Mouse (Mus musculus): ENCODE data around the gene Fbxo11. TPM values are rescaled to one million over a fixed set of nuclear protein-coding genes. Genes with fewer than 3 reads are reported as not detected.
A peak's percentile ranks its signal among the peaks of the same experiment; 100 is the strongest.

Fbxo11 gene
- polyA plus RNA-seq, 1 experiment from 2014 or later, result 39.0 TPM

- Histone ChIP-seq H3K4me1 (ENCODE audit: control insufficient read depth, insufficient read depth, low read length) (no peaks in the 10 kb centered on the region), H3K27ac (ENCODE audit: low read depth, low read length) (no peak overlapping the region), H3K9ac (ENCODE audit: low read length) (no peak overlapping the region), H3K9me3 (ENCODE audit: control insufficient read depth, low read length) (no peaks in the 10 kb centered on the region), H3K36me3 (ENCODE audit: control insufficient read depth, insufficient read depth, low read length) (no peaks in the 10 kb centered on the region), H3K4me3 (ENCODE audit: low read depth, low read length) (no peak overlapping the region), H3K4me2 (no peak overlapping the region), H3K27me3 (ENCODE audit: control insufficient read depth, insufficient read depth, low read length) (no peaks in the 10 kb centered on the region)
- WGBS, result 91% methylated on average over 9 of the region's 9 CpGs
- DNase-seq (ENCODE audit: low spot score, missing footprints), result no peak
- no peak for ATAC-seq (ENCODE audit: low FRiP score)
These were observed 33.2 kb upstream of the Fbxo11 start for GRCm38 (mm10) chr17:88098181-88098852.

- Histone ChIP-seq H3K36me3 (ENCODE audit: control insufficient read depth, insufficient read depth, low read length) (no peaks in the 10 kb centered on the region), H3K4me1 (ENCODE audit: control insufficient read depth, insufficient read depth, low read length) (no peaks in the 10 kb centered on the region), H3K4me3 (ENCODE audit: low read depth, low read length) (no peak overlapping the region), H3K4me2 (no peak overlapping the region), H3K27ac (ENCODE audit: low read depth, low read length) (no peak overlapping the region), H3K9me3 (ENCODE audit: control insufficient read depth, low read length) (no peaks in the 10 kb centered on the region), H3K27me3 (ENCODE audit: control insufficient read depth, insufficient read depth, low read length) (no peaks in the 10 kb centered on the region), H3K9ac (ENCODE audit: low read length) (no peak overlapping the region)
- no peak for DNase-seq (ENCODE audit: low spot score, missing footprints)
- no peak for ATAC-seq (ENCODE audit: low FRiP score)
- WGBS, result 86% methylated on average over 3 of the region's 3 CpGs
These were observed 32.5 kb upstream of the Fbxo11 start for GRCm38 (mm10) chr17:88097543-88097942.

- Histone ChIP-seq H3K27me3 (ENCODE audit: control insufficient read depth, insufficient read depth, low read length) (no peaks in the 10 kb centered on the region), H3K9ac (ENCODE audit: low read length) (no peak overlapping the region), H3K4me1 (ENCODE audit: control insufficient read depth, insufficient read depth, low read length) (no peaks in the 10 kb centered on the region), H3K36me3 (ENCODE audit: control insufficient read depth, insufficient read depth, low read length) (no peaks in the 10 kb centered on the region), H3K4me3 (ENCODE audit: low read depth, low read length) (no peak overlapping the region), H3K4me2 (no peak overlapping the region), H3K27ac (ENCODE audit: low read depth, low read length) (no peak overlapping the region), H3K9me3 (ENCODE audit: control insufficient read depth, low read length) (no peaks in the 10 kb centered on the region)
- 93% methylated on average over 11 of the region's 12 CpGs for WGBS
- ATAC-seq (ENCODE audit: low FRiP score) (no peak), DNase-seq (ENCODE audit: low spot score, missing footprints) (no peak)
These were observed 31.8 kb upstream of the Fbxo11 start for GRCm38 (mm10) chr17:88096809-88097399.

- Histone ChIP-seq H3K4me1 (ENCODE audit: control insufficient read depth, insufficient read depth, low read length) (no peaks in the 10 kb centered on the region), H3K27me3 (ENCODE audit: control insufficient read depth, insufficient read depth, low read length) (no peaks in the 10 kb centered on the region), H3K4me2 (no peak overlapping the region), H3K4me3 (ENCODE audit: low read depth, low read length) (no peak overlapping the region), H3K9me3 (ENCODE audit: control insufficient read depth, low read length) (no peaks in the 10 kb centered on the region), H3K9ac (ENCODE audit: low read length) (no peak overlapping the region), H3K36me3 (ENCODE audit: control insufficient read depth, insufficient read depth, low read length) (no peaks in the 10 kb centered on the region), H3K27ac (ENCODE audit: low read depth, low read length) (no peak overlapping the region)
- 72% methylated on average over 10 of the region's 10 CpGs for WGBS
- DNase-seq (ENCODE audit: low spot score, missing footprints), result peak; percentile 82
- ATAC-seq (ENCODE audit: low FRiP score), result 0 out of 2 replicates have a peak, but pooled peaks have one; percentile 35
These were observed 30.6 kb upstream of the Fbxo11 start for GRCm38 (mm10) chr17:88095517-88096198.

- Histone ChIP-seq H3K9me3 (ENCODE audit: control insufficient read depth, low read length) (no peaks in the 10 kb centered on the region), H3K4me3 (ENCODE audit: low read depth, low read length) (no peak overlapping the region), H3K27me3 (ENCODE audit: control insufficient read depth, insufficient read depth, low read length) (no peaks in the 10 kb centered on the region), H3K9ac (ENCODE audit: low read length) (no peak overlapping the region), H3K36me3 (ENCODE audit: control insufficient read depth, insufficient read depth, low read length) (no peaks in the 10 kb centered on the region), H3K4me2 (no peak overlapping the region), H3K27ac (ENCODE audit: low read depth, low read length) (no peak overlapping the region), H3K4me1 (ENCODE audit: control insufficient read depth, insufficient read depth, low read length) (no peaks in the 10 kb centered on the region)
- no peak for ATAC-seq (ENCODE audit: low FRiP score)
- 87% methylated on average over 12 of the region's 12 CpGs for WGBS
- no peak for DNase-seq (ENCODE audit: low spot score, missing footprints)
These were observed 29.2 kb upstream of the Fbxo11 start for GRCm38 (mm10) chr17:88094327-88094726.

GRCm38 (mm10) chr17:88093798-88094197 lies 28.7 kb upstream of the Fbxo11 start:
- no peak overlapping the region for H3K4me3 ChIP-seq (ENCODE audit: low read depth, low read length)
- WGBS, result 88% methylated on average over 10 of the region's 10 CpGs
- no peak overlapping the region for H3K27ac ChIP-seq (ENCODE audit: low read depth, low read length)
- no peak for DNase-seq (ENCODE audit: low spot score, missing footprints)
- H3K27me3 ChIP-seq (ENCODE audit: control insufficient read depth, insufficient read depth, low read length), result no peaks in the 10 kb centered on the region
- H3K4me1 ChIP-seq (ENCODE audit: control insufficient read depth, insufficient read depth, low read length), result no peaks in the 10 kb centered on the region
- H3K9ac ChIP-seq (ENCODE audit: low read length), result no peak overlapping the region
- no peak overlapping the region for H3K4me2 ChIP-seq
- H3K36me3 ChIP-seq (ENCODE audit: control insufficient read depth, insufficient read depth, low read length), result no peaks in the 10 kb centered on the region
- no peaks in the 10 kb centered on the region for H3K9me3 ChIP-seq (ENCODE audit: control insufficient read depth, low read length)
- ATAC-seq (ENCODE audit: low FRiP score), result no peak

- 94% methylated on average over 11 of the region's 11 CpGs for WGBS
- no peaks in the 10 kb centered on the region for H3K27me3 ChIP-seq (ENCODE audit: control insufficient read depth, insufficient read depth, low read length)
- H3K4me1 ChIP-seq (ENCODE audit: control insufficient read depth, insufficient read depth, low read length), result no peaks in the 10 kb centered on the region
- DNase-seq (ENCODE audit: low spot score, missing footprints) (no peak), ATAC-seq (ENCODE audit: low FRiP score) (no peak)
- no peak overlapping the region for H3K4me2 ChIP-seq
- no peaks in the 10 kb centered on the region for H3K9me3 ChIP-seq (ENCODE audit: control insufficient read depth, low read length)
- no peak overlapping the region for H3K4me3 ChIP-seq (ENCODE audit: low read depth, low read length)
- no peak overlapping the region for H3K27ac ChIP-seq (ENCODE audit: low read depth, low read length)
- H3K36me3 ChIP-seq (ENCODE audit: control insufficient read depth, insufficient read depth, low read length), result no peaks in the 10 kb centered on the region
- H3K9ac ChIP-seq (ENCODE audit: low read length), result no peak overlapping the region
These were observed 20.9 kb upstream of the Fbxo11 start for GRCm38 (mm10) chr17:88085976-88086375.

GRCm38 (mm10) chr17:88081446-88081845 lies 16.4 kb upstream of the Fbxo11 start:
- no peak overlapping the region for H3K4me2 ChIP-seq

GRCm38 (mm10) chr17:88079771-88080170 lies 14.7 kb upstream of the Fbxo11 start:
- ATAC-seq (ENCODE audit: low FRiP score) (no peak), DNase-seq (ENCODE audit: low spot score, missing footprints) (no peak)
- Histone ChIP-seq H3K27ac (ENCODE audit: low read depth, low read length) (no peak overlapping the region), H3K4me1 (ENCODE audit: control insufficient read depth, insufficient read depth, low read length) (no peaks in the 10 kb centered on the region), H3K9ac (ENCODE audit: low read length) (no peak overlapping the region), H3K36me3 (ENCODE audit: control insufficient read depth, insufficient read depth, low read length) (no peaks in the 10 kb centered on the region), H3K9me3 (ENCODE audit: control insufficient read depth, low read length) (no peaks in the 10 kb centered on the region), H3K4me2 (no peak overlapping the region), H3K27me3 (ENCODE audit: control insufficient read depth, insufficient read depth, low read length) (no peaks in the 10 kb centered on the region), H3K4me3 (ENCODE audit: low read depth, low read length) (no peak overlapping the region)
- WGBS, result 90% methylated on average over 8 of the region's 8 CpGs

More at GRCm38 (mm10) chr17:88081446-88081845, 16.4 kb upstream of the Fbxo11 start:
- WGBS, result 96% methylated on average over 6 of the region's 6 CpGs
- no peak for DNase-seq (ENCODE audit: low spot score, missing footprints)
- Histone ChIP-seq H3K4me3 (ENCODE audit: low read depth, low read length) (no peak overlapping the region), H3K36me3 (ENCODE audit: control insufficient read depth, insufficient read depth, low read length) (no peaks in the 10 kb centered on the region), H3K9ac (ENCODE audit: low read length) (no peak overlapping the region), H3K27me3 (ENCODE audit: control insufficient read depth, insufficient read depth, low read length) (no peaks in the 10 kb centered on the region), H3K4me1 (ENCODE audit: control insufficient read depth, insufficient read depth, low read length) (no peaks in the 10 kb centered on the region), H3K27ac (ENCODE audit: low read depth, low read length) (no peak overlapping the region), H3K9me3 (ENCODE audit: control insufficient read depth, low read length) (no peaks in the 10 kb centered on the region)
- no peak for ATAC-seq (ENCODE audit: low FRiP score)

Data from midbrain, embryonic 11.5 days (tissue).